Mouse (Mus musculus) frontal cortex, postnatal 36 days (tissue): ENCODE measurements around the gene Dmc1.

Experiments
- DNase-seq, 2 experiments: peaks; one replicate each; pipeline ENCODE4 v3.0.0; 2022; ENCODE audit warnings: low spot score in 2 of 2

Gene Dmc1

DNA sequence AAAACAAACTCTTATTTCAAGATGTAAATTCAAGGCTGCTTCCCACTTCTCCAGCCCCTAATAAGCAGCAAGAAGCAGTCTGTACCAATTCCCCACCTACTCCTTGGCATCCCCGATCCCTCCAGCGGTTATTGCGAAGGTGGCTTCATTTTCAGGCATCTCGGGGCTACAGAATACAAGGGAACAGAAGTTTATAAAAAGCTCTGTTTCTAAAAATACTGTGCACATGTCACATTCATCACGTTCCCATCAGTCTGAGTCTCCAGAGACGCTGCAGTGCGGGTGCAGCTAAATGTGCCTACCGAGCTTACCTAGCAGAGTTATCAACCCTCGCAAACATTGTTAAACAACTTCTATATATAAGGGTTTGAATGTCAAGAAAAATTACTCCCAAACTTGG, 42.5 kb downstream of the Dmc1 start:
- DNase-seq, result peak; percentile 45 to 77

DNA sequence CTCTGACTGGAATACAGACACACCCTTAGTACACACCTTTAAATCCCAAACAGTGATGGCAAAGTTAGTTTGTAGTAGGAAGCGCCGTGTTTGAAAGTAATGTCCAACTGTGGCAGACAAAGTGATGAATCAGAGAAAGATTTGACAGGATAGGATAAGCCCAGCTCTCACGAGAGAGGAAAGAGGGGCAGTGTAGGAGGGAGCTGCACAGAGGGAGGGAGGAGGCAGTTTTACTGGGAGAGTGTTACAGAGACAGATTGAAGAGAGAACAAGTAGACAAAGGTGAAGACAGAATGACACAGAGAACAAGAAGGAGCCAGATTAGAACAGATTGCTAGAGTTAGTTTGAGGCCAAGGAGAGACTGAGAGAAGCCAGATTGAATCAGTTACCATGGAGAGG, 45.3 kb downstream of the Dmc1 start:
- no peak for DNase-seq

DNA sequence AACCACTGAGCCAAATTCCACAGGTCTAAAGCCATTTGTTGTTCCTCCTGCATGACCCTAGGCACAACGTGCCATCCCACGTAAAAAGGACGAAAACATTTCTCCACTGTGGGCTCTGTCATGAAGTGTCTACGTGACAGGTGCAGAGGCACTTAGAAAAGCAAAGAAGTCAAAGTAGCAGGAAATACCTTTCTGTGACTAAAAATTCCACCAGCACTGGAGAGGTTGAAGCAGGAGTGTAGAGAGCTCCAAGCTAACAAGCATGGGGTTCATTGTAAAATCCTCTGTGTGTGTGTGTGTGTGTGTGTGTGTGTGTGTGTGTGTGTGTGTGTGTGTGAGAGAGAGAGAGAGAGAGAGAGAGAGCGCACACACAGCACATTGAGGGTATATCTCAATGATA, 52.3 kb downstream of the Dmc1 start:
- DNase-seq, result no peak

DNA sequence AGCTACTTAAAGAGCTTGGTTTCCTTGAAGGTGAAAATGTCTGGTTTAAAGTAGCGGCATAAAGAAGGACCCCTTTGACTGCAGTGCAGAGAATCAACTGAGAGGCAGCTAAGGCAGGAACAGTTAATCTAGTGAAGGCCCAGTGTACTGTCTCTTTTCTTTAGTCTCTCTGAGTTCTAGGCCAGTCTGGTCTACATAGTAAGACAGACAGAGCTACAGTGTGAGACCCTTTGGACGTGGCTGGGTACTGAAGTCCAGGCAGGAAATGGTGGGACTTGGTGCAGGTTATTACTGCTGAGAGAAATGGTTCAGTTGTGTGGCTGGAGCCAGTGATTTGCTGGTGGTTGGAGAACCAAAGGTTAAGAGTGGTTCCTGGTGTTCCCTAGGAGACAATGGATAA, 56.7 kb downstream of the Dmc1 start:
- no peak for DNase-seq

DNA sequence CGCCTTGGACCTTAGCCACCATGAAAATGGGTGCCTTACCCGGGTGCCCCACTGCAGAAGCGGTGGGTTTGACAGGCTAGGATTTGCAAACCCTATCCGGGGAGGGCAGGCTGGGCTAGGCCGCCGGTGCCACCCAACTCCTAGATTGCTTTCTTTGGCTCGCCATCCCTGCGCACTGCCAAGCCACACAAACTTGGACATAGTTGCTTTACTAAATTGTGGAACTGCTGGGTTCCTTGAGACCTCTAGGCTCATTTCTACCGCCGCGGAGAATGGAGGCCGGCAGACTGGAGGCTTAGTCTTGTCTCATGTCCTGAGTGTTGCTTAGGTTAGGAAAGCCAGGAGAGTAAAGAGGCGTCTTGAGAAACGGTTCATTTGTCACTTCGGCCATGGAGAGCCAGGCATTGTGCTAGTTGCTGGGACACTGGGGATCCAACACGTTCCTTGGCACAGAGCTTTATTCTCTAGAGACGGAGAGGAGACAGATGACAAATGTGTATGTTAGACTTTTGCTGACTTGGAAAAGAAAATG, 57.6 kb downstream of the Dmc1 start:
- no peak for DNase-seq

DNA sequence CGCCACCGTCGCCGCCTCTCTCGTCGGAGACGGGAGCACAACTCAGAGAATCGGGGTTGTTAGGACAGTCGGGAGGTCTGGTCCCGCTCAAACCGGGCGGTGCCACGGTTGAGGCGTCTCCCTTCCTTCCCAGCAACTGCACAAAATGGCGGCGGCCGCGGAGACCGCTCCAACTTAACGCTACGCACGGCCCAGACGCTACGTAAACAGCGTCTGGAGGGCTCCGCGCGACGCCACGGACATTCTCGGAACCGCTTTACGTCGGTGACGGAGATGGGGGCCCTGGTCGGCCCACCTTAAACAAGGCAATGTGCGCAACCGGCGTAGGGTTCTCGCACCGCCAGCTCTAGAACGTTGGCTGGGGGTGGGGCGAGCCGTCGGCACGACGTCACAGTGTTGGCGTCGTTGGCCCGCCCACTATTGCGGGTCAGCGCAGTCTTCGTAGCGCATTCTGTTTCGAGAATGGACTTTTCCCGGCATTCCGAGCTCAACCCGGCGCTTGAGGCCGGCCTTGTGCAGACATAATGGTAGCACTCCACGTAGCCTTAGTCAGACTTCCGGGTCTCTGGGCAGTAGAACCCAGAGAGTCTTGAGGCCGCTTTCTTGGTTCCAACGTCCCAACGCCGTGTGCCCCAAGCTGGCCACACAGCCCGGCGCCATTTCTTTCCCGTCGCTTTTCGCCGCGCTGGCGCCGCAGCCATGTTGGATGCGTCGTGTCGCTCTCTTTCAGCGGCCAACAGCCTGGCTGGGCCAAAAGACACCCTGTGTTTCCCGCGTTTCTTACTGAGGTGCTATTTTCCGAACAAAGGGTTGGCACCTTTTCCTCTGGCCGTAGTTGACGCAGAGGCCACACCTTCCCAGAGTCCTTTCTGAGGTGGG, 58.3 kb downstream of the Dmc1 start, which contains the start of gene Ddx17:
TSS of gene Ddx17 (minus strand) at position 332 of the 879 bp plus-strand sequence.
- DNase-seq, result peak; percentile 99

DNA sequence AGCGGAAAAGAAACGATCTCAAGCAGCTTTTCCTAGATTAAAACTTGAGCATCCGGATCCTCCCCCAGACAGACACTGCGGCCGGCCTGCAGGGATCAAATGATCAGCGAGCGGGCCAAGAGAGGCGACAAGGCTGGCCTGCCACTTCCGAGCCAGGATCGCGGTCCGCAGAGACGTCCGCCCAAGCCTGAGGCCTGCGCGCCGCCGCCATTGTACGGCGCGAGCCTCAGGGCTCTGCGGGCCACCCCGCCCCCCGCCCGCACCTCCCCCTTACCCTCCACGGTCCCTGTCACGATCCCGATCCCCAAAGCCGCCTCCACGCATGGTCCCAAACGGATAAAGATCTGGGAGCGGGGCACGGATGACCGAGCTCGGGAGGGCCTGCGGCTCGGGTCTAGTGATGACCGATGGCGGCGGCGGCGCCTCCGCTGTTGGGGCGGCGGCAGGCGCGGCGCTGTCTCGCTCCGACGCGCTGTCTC, 58.9 kb downstream of the Dmc1 start:
- no peak for DNase-seq

DNA sequence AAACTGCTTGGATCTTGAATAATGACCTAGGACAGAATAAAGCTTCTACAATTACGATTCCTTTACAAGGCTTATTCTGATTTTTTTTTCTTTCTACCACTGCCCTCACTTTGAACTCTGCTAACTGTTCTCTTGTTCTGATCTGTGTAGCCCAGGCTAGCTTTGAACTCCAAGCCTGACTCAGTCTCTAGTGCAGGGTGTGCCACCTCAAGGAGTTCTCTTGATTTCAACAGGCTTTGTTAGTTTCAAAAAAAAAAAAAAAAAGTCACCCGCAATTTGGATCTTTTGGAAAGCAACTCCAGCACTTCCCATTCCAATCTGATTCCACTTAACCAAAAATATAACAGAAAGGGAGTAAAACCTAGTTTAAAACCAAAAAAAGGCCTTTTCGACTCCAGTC, 59.4 kb downstream of the Dmc1 start:
- DNase-seq, result no peak

DNA sequence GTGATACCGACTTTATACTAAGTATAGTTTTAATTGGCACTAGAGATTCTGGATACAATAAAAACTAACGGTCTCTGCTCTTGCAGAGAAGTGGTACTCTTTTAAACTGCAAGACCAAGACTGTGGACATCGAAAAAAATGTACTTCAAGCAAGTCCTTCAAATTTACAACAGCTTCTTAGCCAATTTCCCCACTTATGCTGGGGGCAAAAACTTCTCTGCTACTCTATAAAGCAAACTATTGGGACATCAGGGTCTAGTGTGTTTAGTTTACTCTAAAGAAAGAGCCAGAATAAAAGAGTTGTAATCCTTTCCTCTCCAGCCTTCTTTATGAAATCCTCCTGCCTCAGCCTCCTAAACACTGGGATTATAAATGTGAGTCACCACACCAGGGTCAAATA, 60.9 kb downstream of the Dmc1 start:
- no peak for DNase-seq

DNA sequence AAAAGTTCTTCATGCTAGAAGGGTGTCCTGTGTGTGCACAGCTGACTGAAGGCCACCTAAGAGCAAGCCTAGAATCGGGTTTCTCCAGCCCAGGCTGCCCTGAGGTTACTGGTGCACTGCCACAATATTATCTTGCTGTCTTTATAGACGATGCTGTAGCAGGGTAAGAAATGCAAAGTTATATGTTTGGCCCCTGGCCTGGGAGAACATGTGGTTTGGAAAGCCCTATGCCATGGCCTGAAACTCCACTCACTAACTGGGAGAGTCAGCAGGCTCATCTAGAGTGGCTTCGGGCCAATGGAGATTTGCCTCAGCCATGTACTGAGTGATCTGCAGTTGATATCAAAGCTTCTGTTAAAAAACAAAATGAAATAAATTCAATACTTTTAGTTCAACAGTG, 71.1 kb downstream of the Dmc1 start:
- DNase-seq, result no peak

DNA sequence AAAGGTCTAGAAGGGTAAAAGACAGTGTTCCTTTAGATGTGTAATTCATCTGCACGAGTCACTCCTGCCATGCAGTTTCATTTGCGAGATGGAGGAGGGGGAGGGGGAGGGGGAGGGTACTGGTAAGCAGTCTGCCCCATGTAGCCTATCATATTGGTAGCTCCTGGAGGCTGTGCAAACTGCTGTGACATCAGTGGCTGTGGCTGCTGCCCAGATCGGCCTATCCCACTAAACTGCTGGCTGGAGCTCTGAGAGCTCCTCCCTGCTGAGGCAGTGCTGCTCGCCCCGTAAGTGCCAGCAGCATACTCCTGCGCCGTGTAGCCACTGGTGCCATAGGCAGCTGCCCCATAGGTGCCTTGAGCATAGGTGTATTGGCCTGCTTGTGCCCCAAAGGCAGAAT, 75.0 kb downstream of the Dmc1 start:
- DNase-seq, result no peak

DNA sequence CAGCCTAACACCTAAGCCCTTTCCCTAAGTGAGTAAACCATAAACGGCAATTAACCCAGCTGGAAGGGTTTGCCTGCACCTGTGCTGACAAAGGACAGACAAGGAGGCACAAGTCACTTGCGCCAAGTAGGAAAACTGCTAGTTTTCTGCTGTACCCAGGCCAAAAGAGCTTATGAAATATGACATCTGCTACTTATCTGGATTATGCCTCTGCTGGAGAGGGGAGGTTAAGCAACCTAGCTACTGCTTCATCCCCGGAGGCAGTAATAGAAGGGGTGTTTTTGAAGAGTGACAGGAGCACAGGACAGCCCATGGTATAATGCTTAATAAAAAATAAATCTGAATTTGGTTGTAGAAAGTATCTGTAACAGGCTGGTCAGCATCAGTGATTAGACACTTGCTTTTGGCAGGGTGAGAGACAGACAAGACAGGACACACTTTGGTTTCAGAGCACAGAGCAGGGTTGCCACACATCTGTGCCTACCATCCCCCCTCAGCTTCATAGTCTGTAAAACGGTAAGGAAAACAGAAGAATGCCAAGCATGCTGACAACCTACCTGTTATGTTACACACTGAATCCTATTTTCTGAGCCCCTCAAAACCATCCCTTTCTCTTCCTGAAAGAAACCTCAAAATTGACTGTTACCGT, 76.8 kb downstream of the Dmc1 start:
- DNase-seq, result no peak

DNA sequence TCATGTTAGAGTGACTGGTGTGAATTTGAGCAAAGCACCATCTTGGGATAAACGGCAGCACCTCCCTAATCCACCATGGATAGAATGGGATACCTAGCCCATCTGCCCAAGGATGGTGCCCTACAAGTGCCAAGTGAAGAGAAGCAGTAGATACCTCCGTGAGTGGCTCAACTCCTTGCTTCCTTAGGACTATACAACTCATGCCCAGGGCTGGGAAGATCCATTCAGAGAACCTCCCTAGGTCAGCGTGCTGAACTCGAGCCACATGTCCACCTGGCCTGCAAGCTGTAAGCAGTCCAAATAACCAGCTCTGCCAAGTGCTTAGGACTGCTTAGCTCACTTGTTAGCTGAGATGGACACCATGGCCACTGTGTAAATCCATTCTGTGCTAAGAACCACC, 77.7 kb downstream of the Dmc1 start:
- no peak for DNase-seq

DNA sequence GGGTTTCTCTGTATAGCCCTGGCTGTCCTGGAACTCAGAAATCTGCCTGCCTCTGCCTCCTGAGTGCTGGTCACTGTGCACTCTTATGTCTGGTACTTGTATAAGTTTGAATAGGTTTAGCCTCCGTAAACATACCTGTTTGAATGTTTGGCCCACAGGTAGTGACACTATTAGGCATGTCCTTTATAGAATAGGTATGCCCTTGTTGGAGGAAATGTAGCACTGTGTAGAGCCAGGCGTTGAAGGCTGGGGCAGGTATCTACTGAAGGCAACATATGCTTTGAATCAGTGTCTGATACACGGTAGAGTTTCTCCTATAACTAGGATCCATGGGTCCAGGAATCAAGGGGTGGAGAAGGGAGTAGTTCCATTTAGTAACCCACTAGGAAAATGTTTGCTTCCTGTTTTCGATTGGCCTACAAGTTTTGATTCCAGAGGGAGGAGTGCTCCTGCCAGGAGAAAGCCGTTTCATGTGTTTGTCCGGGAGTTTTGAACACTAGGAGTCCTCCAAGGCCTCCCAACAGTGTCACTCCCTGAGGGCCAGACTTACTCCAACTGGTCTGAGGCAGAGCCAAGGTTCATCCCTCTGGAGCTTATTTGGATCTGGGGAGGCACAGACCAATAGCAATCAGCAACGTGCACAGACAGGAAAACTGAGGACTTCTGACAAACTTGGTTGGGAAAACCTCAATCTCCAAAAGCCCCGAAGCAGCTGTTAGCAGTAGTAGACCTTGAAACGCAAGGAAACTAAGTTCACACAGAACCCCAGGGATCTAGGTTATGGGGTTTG, 78.7 kb downstream of the Dmc1 start:
- no peak for DNase-seq

DNA sequence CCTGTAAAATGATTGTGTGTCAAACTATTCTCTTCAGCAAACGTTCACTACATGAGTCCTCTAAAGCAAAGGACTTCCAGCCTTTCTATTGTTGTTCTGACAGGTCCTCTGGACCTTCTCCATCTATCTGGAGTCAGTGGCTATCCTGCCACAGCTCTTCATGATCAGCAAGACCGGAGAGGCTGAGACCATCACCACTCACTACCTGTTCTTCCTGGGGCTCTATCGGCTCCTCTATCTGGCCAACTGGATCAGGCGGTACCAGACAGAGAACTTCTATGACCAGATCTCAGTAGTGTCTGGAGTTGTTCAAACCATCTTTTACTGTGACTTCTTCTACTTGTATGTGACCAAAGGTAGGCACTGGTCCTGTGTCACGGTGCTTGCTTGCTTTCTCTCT, 79.3 kb downstream of the Dmc1 start:
- DNase-seq, result no peak

DNA sequence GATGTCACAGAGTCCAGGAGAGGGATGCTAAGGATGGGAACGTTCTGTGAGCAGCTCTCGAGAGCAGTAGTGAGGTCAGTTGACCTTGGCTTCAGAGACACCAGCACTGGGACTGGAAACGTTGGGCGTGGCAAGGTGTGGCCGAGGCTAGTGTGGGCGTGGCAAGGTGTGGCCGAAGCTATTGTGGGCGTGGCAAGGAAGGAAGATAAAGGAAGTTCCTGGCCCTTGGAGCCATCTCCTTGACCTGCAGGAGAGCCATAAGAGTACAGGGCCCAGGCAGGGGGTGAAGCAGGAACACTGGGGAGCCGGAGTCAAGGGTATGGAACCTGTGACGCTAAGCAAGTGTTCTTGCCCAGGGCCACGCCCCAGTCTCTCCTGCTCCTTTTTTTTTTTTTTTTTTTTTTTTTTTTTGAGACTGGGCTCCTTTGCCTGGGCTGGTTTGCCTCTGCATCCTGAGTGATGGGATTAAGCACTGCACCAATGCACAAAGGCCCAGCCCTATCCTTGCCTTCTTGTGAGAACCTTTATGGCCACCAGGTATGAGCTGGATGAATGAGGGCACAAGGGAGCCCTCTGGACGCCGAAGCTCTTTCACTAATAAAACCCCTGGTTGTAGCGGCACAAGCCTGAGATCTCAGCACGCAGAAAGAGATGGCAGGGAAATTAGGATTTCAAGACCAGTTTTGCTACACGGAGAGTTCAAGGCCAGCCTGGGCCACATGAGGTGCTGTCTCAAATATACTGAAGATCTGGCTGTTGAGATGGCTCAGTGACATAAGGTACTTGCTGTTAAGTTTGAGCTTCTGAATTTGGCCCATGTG, 85.3 kb downstream of the Dmc1 start:
- no peak for DNase-seq

DNA sequence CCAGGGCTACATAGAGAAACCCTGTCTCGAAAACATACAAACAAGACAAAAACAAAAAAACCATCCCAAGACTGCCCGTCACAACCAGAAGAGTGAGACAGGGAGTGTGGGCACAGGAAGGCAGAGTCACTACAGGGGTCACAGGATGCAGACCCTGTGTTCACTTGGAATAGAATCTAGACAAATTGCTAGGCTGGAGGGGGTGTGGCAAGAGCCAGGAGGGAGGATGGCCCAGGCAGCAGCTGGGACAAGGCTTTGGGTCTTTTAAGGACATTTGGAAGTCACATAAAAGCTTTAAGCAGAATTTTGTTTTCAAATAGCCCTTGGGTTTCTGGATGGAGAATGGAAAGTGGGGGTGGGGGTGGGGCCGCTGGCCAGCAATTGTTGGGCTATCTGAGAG, 86.3 kb downstream of the Dmc1 start:
- DNase-seq, result no peak

DNA sequence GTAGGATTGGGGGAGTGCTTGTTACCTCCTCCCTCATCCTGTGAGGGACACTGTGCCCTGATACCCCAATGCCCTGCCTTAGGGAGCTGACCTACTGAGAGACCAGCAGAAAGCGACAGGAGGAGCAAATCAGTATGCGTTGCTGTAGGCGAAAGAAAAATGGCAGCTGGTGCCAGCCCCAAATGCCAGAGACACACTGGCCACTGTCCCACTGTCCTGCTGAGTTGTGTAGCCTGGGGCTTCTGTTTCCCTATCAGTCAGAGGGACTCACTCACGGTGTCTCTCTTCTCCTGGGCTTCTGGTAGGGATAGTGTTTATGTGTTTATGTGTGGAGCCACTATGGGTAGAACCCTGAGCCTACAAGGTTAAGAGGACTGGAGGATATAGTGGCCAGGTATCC, 87.2 kb downstream of the Dmc1 start:
- no peak for DNase-seq

DNA sequence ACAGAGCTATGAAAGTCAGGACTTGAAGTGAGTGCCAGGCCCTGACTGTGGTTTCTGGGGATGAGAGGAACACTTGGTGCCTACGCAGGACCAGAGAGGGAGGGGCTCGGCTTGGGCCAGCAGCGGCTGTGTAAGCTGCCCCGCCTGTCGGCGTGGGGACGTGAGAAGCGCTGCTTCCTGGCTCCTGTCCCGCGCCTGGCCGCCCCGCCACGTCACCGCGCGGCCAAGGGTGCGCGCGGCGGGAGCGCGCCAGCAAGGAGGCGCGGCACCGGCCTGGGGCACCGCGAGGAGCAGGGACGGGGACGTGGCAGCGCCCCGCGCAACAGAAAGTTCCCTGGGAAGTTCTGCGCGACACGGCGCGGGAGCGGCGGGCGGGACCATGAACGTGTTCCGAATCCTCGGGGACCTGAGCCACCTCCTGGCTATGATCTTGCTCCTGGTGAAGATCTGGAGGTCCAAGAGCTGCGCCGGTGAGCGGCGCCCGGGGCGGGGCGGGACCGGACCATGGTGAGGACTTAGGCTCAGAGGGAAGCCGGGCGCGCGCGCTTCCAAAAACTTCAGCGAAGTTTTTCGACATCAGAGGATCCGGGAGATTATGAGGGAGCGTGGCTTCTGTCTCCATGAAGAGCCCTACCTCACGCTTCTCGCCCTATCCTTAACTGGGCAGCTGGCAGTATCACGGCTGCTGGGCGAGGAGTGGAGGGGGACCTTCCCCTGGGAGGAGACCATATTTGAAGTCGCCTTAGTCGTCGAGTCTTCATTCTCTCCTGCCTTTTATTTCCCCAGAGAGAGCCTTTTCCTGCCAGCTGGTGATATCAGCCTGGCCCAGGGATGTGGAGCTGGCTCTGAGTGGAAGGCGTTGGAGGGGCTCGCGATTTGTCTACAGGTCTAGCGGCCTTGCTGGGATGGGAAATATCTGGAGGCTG, 88.5 kb downstream of the Dmc1 start, which contains the start of gene Kdelr3:
TSS of gene Kdelr3 (plus strand) at position 241 of the 926 bp plus-strand sequence.
- DNase-seq, result no peak

DNA sequence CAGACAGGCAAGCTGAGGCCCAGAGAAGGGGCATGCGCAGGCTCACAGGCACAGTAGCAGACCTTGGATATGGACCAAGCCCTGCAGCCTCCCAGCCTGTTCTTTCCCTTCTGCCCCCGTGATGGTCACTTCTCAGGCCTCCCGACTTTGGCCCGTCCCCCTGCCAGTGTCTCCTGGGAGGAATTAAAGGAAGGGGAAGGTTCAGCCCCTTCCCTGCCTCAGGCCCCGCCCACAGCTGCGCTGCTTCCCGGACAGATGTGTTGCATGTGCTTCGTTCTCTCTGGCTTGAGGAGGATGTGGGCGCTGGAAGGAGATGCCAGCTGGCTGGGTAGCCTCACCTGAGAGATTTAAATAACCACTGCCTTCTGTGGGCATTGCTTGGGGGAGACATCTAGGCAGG, 91.0 kb downstream of the Dmc1 start:
- DNase-seq, result no peak
